ENCODE assay signal across 7 mouse cellular contexts in the genomic region with DNA sequence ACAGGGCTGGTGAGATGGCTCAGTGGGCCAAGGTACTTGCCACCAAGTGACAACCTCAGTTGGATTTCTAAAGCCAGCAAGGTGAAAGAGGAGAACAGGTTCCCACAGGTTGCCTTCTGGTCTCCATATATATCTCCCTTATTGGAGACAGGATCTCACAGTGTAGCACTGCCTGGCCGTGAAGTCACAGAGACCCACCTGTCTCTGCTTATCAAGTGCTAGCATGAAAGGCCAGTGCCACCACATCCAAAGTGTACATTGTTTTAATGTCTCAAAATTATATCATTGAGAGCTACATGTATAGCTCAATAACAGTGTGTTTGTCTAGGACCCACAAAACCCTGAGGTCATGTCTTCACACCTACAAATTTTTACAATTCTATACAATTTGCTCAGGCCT. TPM values are rescaled to one million over a fixed set of nuclear protein-coding genes. Genes with fewer than 3 reads are reported as not detected.
DNase-seq lines count a peak whose midpoint lies in the region; ATAC-seq and TF ChIP-seq lines count a peak whose summit lies in the region.

No protein-coding gene starts in this region.

- no peaks in the 10 kb centered on the region for H3K27me3 ChIP-seq in CH12.LX (replicated peaks)
- H3K27me3 ChIP-seq in forebrain, postnatal 0 days (ENCODE audit: insufficient read depth, low read length), result no peaks in the 10 kb centered on the region
- H3K27me3 ChIP-seq in midbrain, embryonic 11.5 days (ENCODE audit: control insufficient read depth, insufficient read depth, low read length), result no peaks in the 10 kb centered on the region

- in situ Hi-C loops in CH12.LX (cut with MboI; ENCODE audit: low pct_ligation_motif_present, low pct_unique_long_range_greater_than_20kb, low sequenced_read_pairs), result no loop called here

- no peak for TF ChIP-seq POLR2A in CH12.LX (IDR thresholded peaks at IDR 0.05; ENCODE audit: low read depth, low read length)

- H3K36me3 ChIP-seq in CH12.LX (replicated peaks in 1 of 2; ENCODE audit: control insufficient read depth in 1 of 2, insufficient read depth in 1 of 2, low read length in 1 of 2), result peaks cover 0 to 15% of the 10 kb centered on the region in 2 experiments
- peaks cover 11% of the 10 kb centered on the region for H3K36me3 ChIP-seq in forebrain, postnatal 0 days (ENCODE audit: insufficient read depth)
- H3K36me3 ChIP-seq in midbrain, embryonic 11.5 days (ENCODE audit: control insufficient read depth, insufficient read depth, low read length), result no peaks in the 10 kb centered on the region; the same call in 1 of the 2 replicates

- TF ChIP-seq RAD21 in CH12.LX (IDR thresholded peaks at IDR 0.05; ENCODE audit: low read depth, low read length), result no peak

- TF ChIP-seq CTCF in CH12.LX (conservative IDR thresholded peaks at IDR 0.05 in 1 of 2, IDR thresholded peaks at IDR 0.05 in 1 of 2; ENCODE audit: low read depth in 2 of 2, low read length in 2 of 2), result no peak
- no peak for TF ChIP-seq CTCF in forebrain, postnatal 0 days (IDR thresholded peaks at IDR 0.05; ENCODE audit: low read depth)

- no peak overlapping the region for H3K4me3 ChIP-seq in CH12.LX (replicated peaks in 1 of 3; ENCODE audit: low read depth in 2 of 3, low read length in 2 of 3, poor library complexity in 1 of 3)
- peak overlapping the region; percentile 59 for H3K4me3 ChIP-seq in forebrain, postnatal 0 days (ENCODE audit: low read depth, low read length)
- H3K4me3 ChIP-seq in midbrain, embryonic 11.5 days (ENCODE audit: low read depth, low read length), result no peak overlapping the region

- H3K4me2 ChIP-seq in CH12.LX (ENCODE audit: insufficient read depth, low read depth, poor library complexity, severe bottlenecking), result peak overlapping the region; percentile 14; the same call in 1 of the 2 replicates
- peak overlapping the region; percentile 71; the same call in 1 of the 2 replicates for H3K4me2 ChIP-seq in forebrain, postnatal 0 days (ENCODE audit: low read depth)
- H3K4me2 ChIP-seq in midbrain, embryonic 11.5 days, result peak overlapping the region; percentile 77

- dilution Hi-C loops in CH12.LX (cut with MboI; ENCODE audit: extremely low pct_ligation_motif_present, extremely low pct_unique_long_range_greater_than_20kb, low sequenced_read_pairs), result no loop called here

- H3K9ac ChIP-seq in CH12.LX (ENCODE audit: insufficient read depth, low read depth), result peak overlapping the region; percentile 91; the same call in 1 of the 2 replicates
- no peak overlapping the region for H3K9ac ChIP-seq in forebrain, postnatal 0 days
- H3K9ac ChIP-seq in midbrain, embryonic 11.5 days (ENCODE audit: low read length), result no peak overlapping the region; the same call in 1 of the 2 replicates

- 97% methylated on average over 1 of the region's 1 CpGs for WGBS in forebrain, postnatal 0 days
- WGBS in midbrain, embryonic 11.5 days, result 97% methylated on average over 1 of the region's 1 CpGs

- no peak for TF ChIP-seq EP300 in CH12.LX (IDR thresholded peaks at IDR 0.05; ENCODE audit: low read length)

- DNase-seq in 416B (ENCODE audit: low read depth), result peak; percentile 7
- DNase-seq in CH12.LX (ENCODE audit: extremely low read depth), result no peak
- DNase-seq in forebrain, postnatal 0 days, result no peak
- peak; percentile 81 for DNase-seq in midbrain, embryonic 11.5 days (ENCODE audit: low spot score, missing footprints)
- no peak for DNase-seq in layer of hippocampus, adult 11-12 months (ENCODE audit: low spot score)
- no peak for DNase-seq in urinary bladder, postnatal 14 days (ENCODE audit: low spot score)
- DNase-seq in urinary bladder, postnatal 4 days (ENCODE audit: low spot score in 2 of 2), result no peak

- H3K27ac ChIP-seq in CH12.LX (ENCODE audit: insufficient read depth, low read depth), result no peak overlapping the region
- H3K27ac ChIP-seq in forebrain, postnatal 0 days (ENCODE audit: low read depth, low read length), result no peak overlapping the region
- H3K27ac ChIP-seq in midbrain, embryonic 11.5 days (ENCODE audit: low read depth, low read length), result no peak overlapping the region

- H3K79me2 ChIP-seq in CH12.LX (replicated peaks; ENCODE audit: control insufficient read depth, extremely low read depth, insufficient read depth, poor library complexity, severe bottlenecking), result no peaks in the 10 kb centered on the region

- H3K4me1 ChIP-seq in CH12.LX (ENCODE audit: control insufficient read depth in 1 of 2, insufficient read depth in 2 of 2), result peaks cover 3 to 18% of the 10 kb centered on the region in 2 experiments; a peak in 2 of 4 replicates
- 0 out of 2 replicates have a peak, but pooled peaks cover 6% of the 10 kb centered on the region for H3K4me1 ChIP-seq in forebrain, postnatal 0 days (ENCODE audit: insufficient read depth)
- H3K4me1 ChIP-seq in midbrain, embryonic 11.5 days (ENCODE audit: control insufficient read depth, insufficient read depth, low read length), result peaks cover 2% of the 10 kb centered on the region; the same call in 1 of the 2 replicates

- ATAC-seq in forebrain, postnatal 0 days, result no peak
- no peak for ATAC-seq in midbrain, embryonic 11.5 days (ENCODE audit: low FRiP score)

- H3K9me3 ChIP-seq in CH12.LX (replicated peaks; ENCODE audit: low read length), result peaks cover 3% of the 10 kb centered on the region
- no peaks in the 10 kb centered on the region for H3K9me3 ChIP-seq in forebrain, postnatal 0 days (ENCODE audit: low read length)
- no peaks in the 10 kb centered on the region for H3K9me3 ChIP-seq in midbrain, embryonic 11.5 days (ENCODE audit: control insufficient read depth, low read length)

TF ChIP-seq in CH12.LX, 34 proteins besides CTCF, POLR2A, EP300 and RAD21:
- TF ChIP-seq USF2 (conservative IDR thresholded peaks at IDR 0.05; ENCODE audit: low read depth, low read length) (no peak), ETS1 (conservative IDR thresholded peaks at IDR 0.05; ENCODE audit: low read depth, low read length) (no peak), SMC3 (IDR thresholded peaks at IDR 0.05; ENCODE audit: low read depth, low read length) (no peak), MAZ (IDR thresholded peaks at IDR 0.05; ENCODE audit: low read depth, low read length) (no peak), JUN (IDR thresholded peaks at IDR 0.05; ENCODE audit: insufficient read depth, low read depth, low read length) (no peak), IRF4 (IDR thresholded peaks at IDR 0.05; ENCODE audit: low read depth, low read length) (no peak), MAX (IDR thresholded peaks at IDR 0.05; ENCODE audit: low read length) (no peak), HCFC1 (IDR thresholded peaks at IDR 0.05; ENCODE audit: low read depth, low read length) (no peak), CHD1 (IDR thresholded peaks at IDR 0.05; ENCODE audit: low read depth, low read length) (no peak), CHD2 (IDR thresholded peaks at IDR 0.05; ENCODE audit: low read length) (no peak)

RNA-seq across cellular contexts. Expression of gene Zfp846, which starts 25.2 kb away (rescaled TPM):
- total RNA-seq in CH12.LX (2012; rRNA removed) (2.8 and 3.4 TPM in 2 replicates), CH12.LX (2014; rRNA removed) (4.8 and 4.9 TPM in 2 replicates)
- 3.4 and 4.8 TPM in 2 replicates for polyA plus RNA-seq in CH12.LX (2012; ENCODE audit: insufficient read length, low read depth)
- total RNA-seq in forebrain, postnatal 0 days (2014; rRNA removed), result 35.5 and 38.4 TPM in 2 replicates
- polyA plus RNA-seq in forebrain, postnatal 0 days (2015; fragmentation: Nextera tagmentation; extraction: Ambion mirVana), result 25.9 and 38.9 TPM in 2 replicates
- polyA plus RNA-seq in midbrain, embryonic 11.5 days (2014; fragmentation: Nextera tagmentation; extraction: Ambion mirVana), result 23.8 and 24.8 TPM in 2 replicates

RNA-seq across cellular contexts. Expression of gene Ubl5, which starts 36.4 kb away (rescaled TPM):
- total RNA-seq in CH12.LX (2012; rRNA removed) (264 and 291 TPM in 2 replicates), CH12.LX (2014; rRNA removed) (134 and 155 TPM in 2 replicates)
- 264 and 328 TPM in 2 replicates for polyA plus RNA-seq in CH12.LX (2012; ENCODE audit: insufficient read length, low read depth)
- total RNA-seq in forebrain, postnatal 0 days (2014; rRNA removed), result 166 and 215 TPM in 2 replicates
- 533 and 690 TPM in 2 replicates for polyA plus RNA-seq in forebrain, postnatal 0 days (2015; fragmentation: Nextera tagmentation; extraction: Ambion mirVana)
- polyA plus RNA-seq in midbrain, embryonic 11.5 days (2014; fragmentation: Nextera tagmentation; extraction: Ambion mirVana), result 459 TPM in 2 replicates

RNA-seq across cellular contexts. Expression of gene Fbxl12, which starts 38.3 kb away (rescaled TPM):
- 4.2 and 5.0 TPM in 2 replicates for total RNA-seq in CH12.LX (2012; rRNA removed)
- 3.7 and 4.0 TPM in 2 replicates for total RNA-seq in CH12.LX (2014; rRNA removed)
- polyA plus RNA-seq in CH12.LX (2012; ENCODE audit: insufficient read length, low read depth), result 10.5 and 13.7 TPM in 2 replicates
- total RNA-seq in forebrain, postnatal 0 days (2014; rRNA removed), result 15.6 and 18.7 TPM in 2 replicates
- 12.5 and 13.4 TPM in 2 replicates for polyA plus RNA-seq in forebrain, postnatal 0 days (2015; fragmentation: Nextera tagmentation; extraction: Ambion mirVana)
- 10.5 and 12.0 TPM in 2 replicates for polyA plus RNA-seq in midbrain, embryonic 11.5 days (2014; fragmentation: Nextera tagmentation; extraction: Ambion mirVana)

RNA-seq across cellular contexts. Expression of gene Pin1, which starts 45.6 kb away (rescaled TPM):
- total RNA-seq in CH12.LX (2012; rRNA removed), result 43.0 and 55.8 TPM in 2 replicates
- total RNA-seq in CH12.LX (2014; rRNA removed), result 48.6 and 51.4 TPM in 2 replicates
- polyA plus RNA-seq in CH12.LX (2012; ENCODE audit: insufficient read length, low read depth), result 37.0 and 38.3 TPM in 2 replicates
- 38.8 and 46.6 TPM in 2 replicates for total RNA-seq in forebrain, postnatal 0 days (2014; rRNA removed)
- polyA plus RNA-seq in forebrain, postnatal 0 days (2015; fragmentation: Nextera tagmentation; extraction: Ambion mirVana), result 62.0 and 76.0 TPM in 2 replicates
- polyA plus RNA-seq in midbrain, embryonic 11.5 days (2014; fragmentation: Nextera tagmentation; extraction: Ambion mirVana), result 60.8 and 64.6 TPM in 2 replicates

Comparison
In these comparisons a context has a peak if more than half of its experiments do, and no peak if none do; other contexts are left out.
1. DNase-seq: peak in 416B (single experiment) and midbrain, embryonic 11.5 days (single experiment); none in CH12.LX (single experiment), forebrain, postnatal 0 days (single experiment), layer of hippocampus, adult 11-12 months (single experiment), urinary bladder, postnatal 14 days (single experiment) and urinary bladder, postnatal 4 days (0 of 2).
2. H3K4me2 ChIP-seq: peak in every context shown above with its lines; median percentile 77 in midbrain, embryonic 11.5 days; 71 in forebrain, postnatal 0 days; 14 in CH12.LX.